Mouse (Mus musculus): Measurements from ENCODE around the gene Mterf4. TPM values are rescaled to one million over a fixed set of nuclear protein-coding genes. Genes with fewer than 3 reads are reported as not detected.

Mterf4 gene
- 33.5 and 33.7 TPM in 2 replicates for polyA plus RNA-seq (2015; fragmentation: Nextera tagmentation; extraction: Ambion mirVana)

DNA sequence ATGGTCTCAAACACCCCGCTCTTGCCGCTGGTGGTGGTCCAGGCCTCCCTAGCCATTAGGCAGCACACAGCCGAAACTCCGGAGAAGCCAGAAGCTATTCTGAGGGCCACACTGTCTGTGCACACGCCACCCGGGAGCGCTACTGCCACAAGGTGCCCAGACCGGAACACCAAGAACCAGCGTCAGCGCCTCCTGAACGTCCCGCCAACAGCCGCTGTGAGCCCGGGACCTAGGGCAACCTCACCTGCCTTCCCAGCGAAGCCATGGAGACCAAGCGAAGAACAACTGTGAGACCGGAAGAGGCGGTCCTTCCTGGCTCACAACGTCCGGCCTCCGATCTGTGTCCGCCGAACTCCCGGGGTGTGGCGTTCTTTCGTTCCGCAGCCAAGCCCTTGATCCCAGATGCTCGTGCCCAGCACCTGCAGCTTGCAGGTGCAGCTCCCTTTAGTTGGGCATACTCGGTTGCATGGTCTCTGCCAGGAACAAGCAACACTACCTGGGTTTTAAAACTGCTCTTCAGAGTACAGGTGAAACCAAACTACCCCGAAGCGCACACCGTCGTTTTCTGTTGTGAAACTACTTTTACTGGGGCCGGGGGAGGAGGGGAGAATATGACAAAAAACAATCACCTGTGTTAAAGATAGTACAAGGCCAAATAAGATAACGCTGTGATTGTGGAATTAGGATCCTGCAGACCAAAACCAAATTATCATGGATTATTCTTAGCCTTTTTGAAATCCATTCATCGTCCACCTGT is at the start of gene Mterf4:
Gene Mterf4, minus strand, starts transcription at position 335 of the 757 bp plus-strand sequence.
- no peaks in the 10 kb centered on the region for H3K27me3 ChIP-seq (replicated peaks; ENCODE audit: control insufficient read depth, insufficient read depth, low read length)
- peak within 1 kb of the TSS; percentile 87 for H3K9ac ChIP-seq (ENCODE audit: low read depth, low read length)
- 7% methylated on average over 33 of the region's 36 CpGs for WGBS
- peak; percentile 98 for ATAC-seq
- peaks cover 15% of the 10 kb centered on the region for H3K36me3 ChIP-seq (ENCODE audit: control insufficient read depth, insufficient read depth, low read length)
- peak within 1 kb of the TSS; percentile 64; the same call in 1 of the 2 replicates for H3K27ac ChIP-seq (ENCODE audit: low read depth, low read length)
- peaks cover 8% of the 10 kb centered on the region for H3K4me1 ChIP-seq (ENCODE audit: control insufficient read depth, insufficient read depth, low read depth, low read length)
- peak within 1 kb of the TSS; percentile 85 for H3K4me3 ChIP-seq (ENCODE audit: low read length)
- H3K4me2 ChIP-seq (ENCODE audit: low read length) = peak within 1 kb of the TSS; percentile 78
- no peaks in the 10 kb centered on the region for H3K9me3 ChIP-seq (ENCODE audit: control insufficient read depth, low read length)

DNA sequence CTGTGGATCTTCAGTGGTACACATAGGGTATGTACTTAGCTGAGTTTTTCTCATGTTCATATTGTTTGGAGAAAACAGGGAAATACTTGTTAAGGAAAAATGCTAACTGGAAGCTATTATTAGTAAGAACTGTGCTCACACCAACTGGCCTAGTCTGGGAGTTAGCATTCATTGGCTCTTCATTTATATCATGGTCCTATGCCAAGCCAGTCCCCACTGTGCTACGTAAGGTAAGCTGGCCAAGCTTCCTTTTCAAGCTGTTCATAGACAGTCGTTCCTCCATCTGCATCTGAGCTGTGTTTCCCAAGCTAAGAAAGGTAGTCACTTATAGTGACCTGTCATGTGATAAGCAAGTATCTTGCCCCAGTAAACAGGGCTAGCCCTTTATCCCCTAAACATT is 47.0 kb upstream of the Mterf4 start:
- Histone ChIP-seq H3K27ac (ENCODE audit: low read depth, low read length) (no peak overlapping the region), H3K4me2 (ENCODE audit: low read length) (no peak overlapping the region), H3K9me3 (ENCODE audit: control insufficient read depth, low read length) (no peaks in the 10 kb centered on the region), H3K36me3 (ENCODE audit: control insufficient read depth, insufficient read depth, low read length) (peaks cover 30% of the 10 kb centered on the region), H3K27me3 (replicated peaks; ENCODE audit: control insufficient read depth, insufficient read depth, low read length) (no peaks in the 10 kb centered on the region), H3K4me1 (ENCODE audit: control insufficient read depth, insufficient read depth, low read depth, low read length) (no peaks in the 10 kb centered on the region), H3K4me3 (ENCODE audit: low read length) (no peak overlapping the region), H3K9ac (ENCODE audit: low read depth, low read length) (no peak overlapping the region)
- no peak for ATAC-seq
- 91% methylated on average over 2 of the region's 2 CpGs for WGBS

DNA sequence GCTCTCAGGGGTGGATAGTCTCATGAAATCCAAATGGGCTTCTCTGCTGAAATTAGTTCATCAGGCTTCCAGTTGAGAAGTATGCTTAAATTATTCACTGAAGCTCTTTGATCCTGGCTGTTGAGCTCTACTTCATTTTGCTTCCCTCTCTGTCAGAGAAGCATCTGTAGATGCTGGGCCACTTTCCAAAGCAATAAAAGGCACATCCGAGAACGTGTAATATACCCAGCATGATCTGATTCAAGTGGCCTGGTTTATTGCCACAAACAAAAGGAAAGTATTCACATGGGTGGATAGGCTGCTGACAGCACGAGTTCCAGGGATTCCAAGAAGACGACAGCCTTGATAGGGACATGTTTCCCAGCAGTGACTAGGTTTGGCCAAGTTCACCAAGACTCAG is 44.0 kb upstream of the Mterf4 start:
- H3K27ac ChIP-seq (ENCODE audit: low read depth, low read length) = no peak overlapping the region
- H3K9me3 ChIP-seq (ENCODE audit: control insufficient read depth, low read length) = no peaks in the 10 kb centered on the region
- no peaks in the 10 kb centered on the region for H3K27me3 ChIP-seq (replicated peaks; ENCODE audit: control insufficient read depth, insufficient read depth, low read length)
- peaks cover under 1% of the 10 kb centered on the region for H3K4me1 ChIP-seq (ENCODE audit: control insufficient read depth, insufficient read depth, low read depth, low read length)
- ATAC-seq = no peak
- H3K9ac ChIP-seq (ENCODE audit: low read depth, low read length) = no peak overlapping the region
- no peak overlapping the region for H3K4me2 ChIP-seq (ENCODE audit: low read length)
- peaks cover 22% of the 10 kb centered on the region for H3K36me3 ChIP-seq (ENCODE audit: control insufficient read depth, insufficient read depth, low read length)
- 59% methylated on average over 4 of the region's 4 CpGs for WGBS
- H3K4me3 ChIP-seq (ENCODE audit: low read length) = no peak overlapping the region

DNA sequence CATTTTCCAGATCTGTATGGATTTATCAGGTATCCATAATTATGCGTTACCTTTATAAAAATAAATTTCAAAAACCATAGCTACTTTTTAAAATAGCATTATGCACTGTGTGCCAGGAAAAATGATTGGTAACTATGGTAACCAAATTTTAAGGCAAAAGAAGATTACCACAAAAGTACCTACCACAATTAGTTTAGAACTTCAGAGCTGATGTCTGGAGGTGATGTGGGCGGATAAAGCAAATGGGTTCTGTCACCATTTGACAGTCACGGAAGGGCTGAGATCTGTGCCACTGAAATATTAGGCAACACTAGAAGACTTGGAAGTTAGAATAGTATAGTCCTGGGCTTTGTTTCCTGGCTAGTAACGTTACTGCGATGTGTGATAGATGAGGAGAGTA is 41.5 kb upstream of the Mterf4 start:
- Histone ChIP-seq H3K4me3 (ENCODE audit: low read length) (no peak overlapping the region), H3K9me3 (ENCODE audit: control insufficient read depth, low read length) (no peaks in the 10 kb centered on the region), H3K36me3 (ENCODE audit: control insufficient read depth, insufficient read depth, low read length) (peaks cover 15% of the 10 kb centered on the region), H3K4me2 (ENCODE audit: low read length) (no peak overlapping the region), H3K9ac (ENCODE audit: low read depth, low read length) (no peak overlapping the region), H3K27me3 (replicated peaks; ENCODE audit: control insufficient read depth, insufficient read depth, low read length) (no peaks in the 10 kb centered on the region), H3K27ac (ENCODE audit: low read depth, low read length) (no peak overlapping the region), H3K4me1 (ENCODE audit: control insufficient read depth, insufficient read depth, low read depth, low read length) (peaks cover 6% of the 10 kb centered on the region)
- WGBS = 94% methylated on average over 5 of the region's 5 CpGs
- ATAC-seq = no peak

DNA sequence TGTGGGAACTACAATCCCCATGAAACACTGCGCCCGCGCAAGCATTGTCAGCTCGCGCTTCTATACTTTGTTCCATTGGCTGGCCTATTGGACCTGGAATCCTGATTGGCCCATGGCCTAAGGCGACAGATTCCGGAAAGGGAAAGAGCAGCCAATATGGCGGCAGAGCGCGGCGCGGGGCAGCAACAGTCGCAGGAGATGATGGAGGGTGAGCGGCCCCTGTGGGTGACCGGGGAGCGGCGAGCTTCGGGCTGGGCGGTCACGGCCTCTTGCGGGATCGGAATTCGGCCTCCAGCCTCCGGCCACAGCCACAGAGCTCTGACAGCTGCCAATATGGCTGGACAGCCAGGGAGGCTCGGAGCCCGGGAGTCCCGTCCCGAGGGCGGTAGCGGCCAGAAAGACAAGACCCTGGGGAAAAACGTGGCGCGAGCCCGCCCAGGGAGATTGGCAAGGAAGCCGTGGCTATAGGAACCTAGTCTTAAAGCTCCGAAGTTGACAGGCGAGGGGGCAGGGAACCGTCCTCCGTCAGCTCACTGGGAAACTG is 37.9 kb upstream of the Mterf4 start:
- Histone ChIP-seq H3K27me3 (replicated peaks; ENCODE audit: control insufficient read depth, insufficient read depth, low read length) (no peaks in the 10 kb centered on the region), H3K9ac (ENCODE audit: low read depth, low read length) (peak overlapping the region; percentile 91), H3K4me3 (ENCODE audit: low read length) (peak overlapping the region; percentile 94), H3K36me3 (ENCODE audit: control insufficient read depth, insufficient read depth, low read length) (0 out of 2 replicates have a peak, but pooled peaks cover 4% of the 10 kb centered on the region), H3K27ac (ENCODE audit: low read depth, low read length) (peak overlapping the region; percentile 76), H3K9me3 (ENCODE audit: control insufficient read depth, low read length) (no peaks in the 10 kb centered on the region), H3K4me1 (ENCODE audit: control insufficient read depth, insufficient read depth, low read depth, low read length) (peaks cover 9% of the 10 kb centered on the region), H3K4me2 (ENCODE audit: low read length) (peak overlapping the region; percentile 93)
- ATAC-seq = peak; percentile 97
- WGBS = 0% methylated on average over 37 of the region's 39 CpGs

DNA sequence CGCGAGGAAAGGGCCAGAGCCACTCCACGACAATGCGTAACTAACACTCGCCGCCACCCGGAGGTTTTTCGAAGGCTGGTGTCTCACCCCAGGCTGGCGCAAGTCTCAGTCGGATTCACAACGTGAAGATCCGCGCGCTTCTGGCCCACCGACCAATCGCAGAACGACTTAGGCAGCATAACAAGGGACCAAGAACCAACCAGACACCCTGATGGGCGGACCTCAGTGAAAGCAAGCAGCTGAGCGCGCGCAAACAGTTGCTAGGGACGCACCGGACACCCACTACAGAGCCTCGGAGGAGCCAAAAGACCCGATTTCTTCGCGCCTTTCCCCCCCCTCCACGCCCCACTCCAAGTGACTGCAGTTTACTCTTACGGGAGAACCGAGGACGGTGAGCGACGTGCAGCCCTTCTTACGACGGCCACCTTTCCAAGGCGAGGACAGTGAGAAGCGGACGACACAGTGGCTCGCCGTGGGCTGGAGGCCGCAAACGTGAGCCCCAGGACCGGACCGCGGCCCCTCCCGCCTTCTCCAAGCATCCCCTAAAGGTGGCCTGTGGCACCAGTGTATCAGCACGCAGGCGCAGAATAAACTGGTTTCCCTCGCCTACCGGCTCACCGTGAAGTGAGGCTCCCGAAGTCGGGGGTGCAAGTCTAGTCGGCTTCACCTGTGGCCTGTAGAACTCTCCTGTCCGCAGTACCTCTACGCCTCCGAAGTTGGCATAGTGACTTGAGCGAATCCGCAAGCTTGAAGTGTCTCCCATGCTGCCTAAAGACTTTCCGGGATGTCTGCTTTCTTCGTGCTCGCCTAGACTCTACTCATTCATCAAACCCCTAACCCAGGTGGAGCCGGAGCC is 37.2 kb upstream of the Mterf4 start, which contains the start of the genes Ppp1r7 and Pask:
Gene Ppp1r7, plus strand, starts transcription at position 207 of the 856 bp plus-strand sequence.
Gene Pask, minus strand, starts transcription at position 835 of the 856 bp plus-strand sequence.
- peak; percentile 96 for ATAC-seq
- WGBS = 0% methylated on average over 56 of the region's 63 CpGs
- 0 out of 2 replicates have a peak, but pooled peaks cover 4% of the 10 kb centered on the region for H3K36me3 ChIP-seq (ENCODE audit: control insufficient read depth, insufficient read depth, low read length)

DNA sequence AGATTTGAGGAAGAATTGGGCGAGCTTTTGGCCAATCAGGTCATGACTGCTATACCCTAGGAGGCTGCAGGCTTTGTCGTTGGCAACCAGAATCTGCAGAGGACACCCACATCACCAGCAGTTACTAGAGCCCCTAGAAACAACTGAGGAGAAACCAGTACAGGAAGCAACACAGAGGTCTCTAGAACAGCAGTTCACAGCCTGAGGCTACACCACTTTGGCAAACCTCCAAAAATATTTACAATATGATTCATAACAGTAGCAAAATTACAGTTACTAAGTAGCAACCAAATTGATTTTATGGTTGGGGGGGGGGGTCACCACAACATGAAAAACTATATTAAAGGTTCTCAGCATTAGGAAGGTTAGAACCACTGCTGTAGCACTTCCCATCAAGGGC is 28.9 kb upstream of the Mterf4 start:
- no peaks in the 10 kb centered on the region for H3K4me1 ChIP-seq (ENCODE audit: control insufficient read depth, insufficient read depth, low read depth, low read length)
- H3K4me2 ChIP-seq (ENCODE audit: low read length) = no peak overlapping the region
- WGBS = 69% methylated on average over 2 of the region's 2 CpGs
- H3K9me3 ChIP-seq (ENCODE audit: control insufficient read depth, low read length) = no peaks in the 10 kb centered on the region
- no peak overlapping the region for H3K27ac ChIP-seq (ENCODE audit: low read depth, low read length)
- H3K27me3 ChIP-seq (replicated peaks; ENCODE audit: control insufficient read depth, insufficient read depth, low read length) = no peaks in the 10 kb centered on the region
- ATAC-seq = no peak
- H3K36me3 ChIP-seq (ENCODE audit: control insufficient read depth, insufficient read depth, low read length) = 0 out of 2 replicates have a peak, but pooled peaks cover 2% of the 10 kb centered on the region
- H3K4me3 ChIP-seq (ENCODE audit: low read length) = no peak overlapping the region
- no peak overlapping the region for H3K9ac ChIP-seq (ENCODE audit: low read depth, low read length)

More for the DNA sequence above, 37.2 kb upstream of the Mterf4 start, which contains the start of the genes Ppp1r7 and Pask:
- Histone ChIP-seq H3K9me3 (ENCODE audit: control insufficient read depth, low read length) (no peaks in the 10 kb centered on the region), H3K4me1 (ENCODE audit: control insufficient read depth, insufficient read depth, low read depth, low read length) (peaks cover 9% of the 10 kb centered on the region), H3K27me3 (replicated peaks; ENCODE audit: control insufficient read depth, insufficient read depth, low read length) (no peaks in the 10 kb centered on the region), H3K4me2 (ENCODE audit: low read length) (peak within 1 kb of the TSS; percentile 93), H3K4me3 (ENCODE audit: low read length) (peak within 1 kb of the TSS; percentile 94), H3K9ac (ENCODE audit: low read depth, low read length) (peak within 1 kb of the TSS; percentile 91), H3K27ac (ENCODE audit: low read depth, low read length) (peak within 1 kb of the TSS; percentile 76)

GRCm38 (mm10) chr1:93326446-93326845 is 20.7 kb upstream of the Mterf4 start:
- ATAC-seq = no peak
- Histone ChIP-seq H3K27ac (ENCODE audit: low read depth, low read length) (no peak overlapping the region), H3K4me1 (ENCODE audit: control insufficient read depth, insufficient read depth, low read depth, low read length) (no peaks in the 10 kb centered on the region), H3K4me2 (ENCODE audit: low read length) (no peak overlapping the region), H3K36me3 (ENCODE audit: control insufficient read depth, insufficient read depth, low read length) (peaks cover 6% of the 10 kb centered on the region), H3K4me3 (ENCODE audit: low read length) (no peak overlapping the region), H3K9ac (ENCODE audit: low read depth, low read length) (no peak overlapping the region), H3K9me3 (ENCODE audit: control insufficient read depth, low read length) (no peaks in the 10 kb centered on the region), H3K27me3 (replicated peaks; ENCODE audit: control insufficient read depth, insufficient read depth, low read length) (no peaks in the 10 kb centered on the region)
- 95% methylated on average over 3 of the region's 3 CpGs for WGBS

All from hindbrain, embryonic 16.5 days (tissue).